Mouse (Mus musculus) sigmoid colon, adult 10 weeks (tissue): ENCODE measurements around the gene Slc35d2. TPM values are rescaled to one million over a fixed set of nuclear protein-coding genes. Genes with fewer than 3 reads are reported as not detected.

ENCODE experiments used
- polyA plus RNA-seq: library from polyadenylated mRNA; stranded (reverse); fragments of 350-450 nt; fragmentation: Illumina TruSeq; extraction: RNeasy Lipid Tissue Mini Kit (QIAGEN cat#74804); gene quantifications from one replicate; pipeline ENCODE4 v1.2.3, GENCODE M21; 2014; ENCODE audit warnings: low read depth, low replicate concordance

Gene Slc35d2
- polyA plus RNA-seq: 13.5 TPM

DNA sequence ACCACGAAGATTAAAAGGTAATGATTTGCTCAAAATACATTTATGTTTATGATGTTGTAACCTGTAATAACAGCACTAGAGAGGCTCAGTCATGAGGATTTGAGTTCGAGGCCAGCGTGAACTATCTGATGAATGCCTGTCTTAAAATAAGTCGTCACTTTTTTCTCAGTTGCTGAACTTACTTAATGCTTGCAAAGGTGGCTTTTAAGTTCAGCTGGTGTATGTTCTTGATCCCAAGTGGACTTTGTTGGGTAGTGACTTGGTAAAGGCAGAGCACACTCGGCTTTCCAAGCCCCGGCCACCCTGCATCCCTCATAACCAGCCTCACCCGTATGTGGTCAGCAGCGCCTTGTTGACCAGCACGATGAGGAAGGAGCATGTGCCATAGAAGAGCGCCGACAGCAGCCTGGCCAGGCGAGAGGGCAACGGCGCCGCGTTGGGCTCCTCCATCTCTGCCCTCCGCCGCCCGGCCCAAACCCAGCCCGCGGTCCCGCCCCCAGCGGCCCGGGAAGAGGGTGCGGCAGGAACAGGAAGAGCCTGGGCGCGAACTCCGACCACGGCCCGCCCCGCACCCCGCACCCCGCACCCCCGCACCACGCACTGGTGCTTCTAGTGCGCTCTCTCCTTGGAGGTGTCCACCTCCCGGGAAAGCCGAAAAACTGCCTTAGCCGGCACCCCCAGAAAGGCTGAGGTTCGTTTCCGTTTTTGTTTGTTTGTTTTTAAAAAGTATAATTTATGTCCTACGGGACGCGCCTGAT, at the start of gene Slc35d2:
TSS of gene Slc35d2 (minus strand) at position 511 of the 758 bp plus-strand sequence.

GRCm38 (mm10) chr13:64161548-64161915, 32.4 kb upstream of the Slc35d2 start, which contains the start of gene Habp4:
Gene Habp4, plus strand, starts transcription at chr13:64161824.

GRCm38 (mm10) chr13:64153083-64153682, 24.0 kb upstream of the Slc35d2 start, which contains the start of gene Zfp367:
Gene Zfp367, minus strand, starts transcription at chr13:64153202.

GRCm38 (mm10) chr13:64089130-64089529, 40.0 kb downstream of the Slc35d2 start, which contains the start of gene Hsd17b3:
Gene Hsd17b3, minus strand, starts transcription at chr13:64089230.

Other genes with a start within 250 kb of the Slc35d2 start
- gene Hsd17b3, start 40.1 kb downstream of the Slc35d2 start, polyA plus RNA-seq: not detected
- gene Zfp367, start 23.8 kb upstream of the Slc35d2 start, polyA plus RNA-seq: 43.4 TPM
- gene Habp4, start 32.5 kb upstream of the Slc35d2 start, polyA plus RNA-seq: 9.6 TPM
- 49.9 TPM for gene Cdc14b, start 145.9 kb upstream of the Slc35d2 start, polyA plus RNA-seq
- 103 TPM for gene Aaed1, start 183.3 kb upstream of the Slc35d2 start, polyA plus RNA-seq
- gene Ctsl, start 241.5 kb upstream of the Slc35d2 start, polyA plus RNA-seq: 133 TPM